Mouse (Mus musculus): ENCODE data around the gene Inka1. TPM values are rescaled to one million over a fixed set of nuclear protein-coding genes. Genes with fewer than 3 reads are reported as not detected.

Inka1 gene
- polyA plus RNA-seq, 1 experiment from 2014 or later, result 40.9 TPM

Other genes starting within 250 kb of the Inka1 start
- gene Rbm5, start 214.9 kb downstream of the Inka1 start, polyA plus RNA-seq (2015; fragmentation: Nextera tagmentation; extraction: Ambion mirVana), result 137 and 146 TPM in 2 replicates
- 48.3 and 48.8 TPM in 2 replicates for gene Rbm6, start 112.6 kb downstream of the Inka1 start, polyA plus RNA-seq (2015; fragmentation: Nextera tagmentation; extraction: Ambion mirVana)
- 11.0 and 13.1 TPM in 2 replicates for gene Mon1a, start 97.7 kb downstream of the Inka1 start, polyA plus RNA-seq (2015; fragmentation: Nextera tagmentation; extraction: Ambion mirVana)
- 2.4 and 2.8 TPM in 2 replicates for gene Mst1r, start 79.0 kb downstream of the Inka1 start, polyA plus RNA-seq (2015; fragmentation: Nextera tagmentation; extraction: Ambion mirVana)
- gene Actl11, start 57.4 kb downstream of the Inka1 start, polyA plus RNA-seq (2015; fragmentation: Nextera tagmentation; extraction: Ambion mirVana), result not detected in 2 replicates
- gene Camkv, start 50.2 kb downstream of the Inka1 start, polyA plus RNA-seq (2015; fragmentation: Nextera tagmentation; extraction: Ambion mirVana), result 0.77 and 2.3 TPM in 2 replicates
- gene Traip, start 35.7 kb downstream of the Inka1 start, polyA plus RNA-seq (2015; fragmentation: Nextera tagmentation; extraction: Ambion mirVana), result 11.8 and 12.7 TPM in 2 replicates
- 24.1 and 24.2 TPM in 2 replicates for gene Uba7, start 10.4 kb downstream of the Inka1 start, polyA plus RNA-seq (2015; fragmentation: Nextera tagmentation; extraction: Ambion mirVana)
- 2.6 and 3.0 TPM in 2 replicates for gene Gm20661, start 2.8 kb downstream of the Inka1 start, polyA plus RNA-seq (2015; fragmentation: Nextera tagmentation; extraction: Ambion mirVana)
- 4.6 TPM in 2 replicates for gene Cdhr4, start 6.6 kb upstream of the Inka1 start, polyA plus RNA-seq (2015; fragmentation: Nextera tagmentation; extraction: Ambion mirVana)
- 0.36 and 0.76 TPM in 2 replicates for gene Gm20662, start 10.5 kb upstream of the Inka1 start, polyA plus RNA-seq (2015; fragmentation: Nextera tagmentation; extraction: Ambion mirVana)
- gene Ip6k1, start 16.6 kb upstream of the Inka1 start, polyA plus RNA-seq (2015; fragmentation: Nextera tagmentation; extraction: Ambion mirVana), result 38.8 and 43.9 TPM in 2 replicates
- gene Gmppb, start 63.4 kb upstream of the Inka1 start, polyA plus RNA-seq (2015; fragmentation: Nextera tagmentation; extraction: Ambion mirVana), result 21.6 and 26.0 TPM in 2 replicates
- 1.9 and 2.4 TPM in 2 replicates for gene Amigo3, start 67.3 kb upstream of the Inka1 start, polyA plus RNA-seq (2015; fragmentation: Nextera tagmentation; extraction: Ambion mirVana)
- 0.44 and 0.53 TPM in 2 replicates for gene Mst1, start 94.6 kb upstream of the Inka1 start, polyA plus RNA-seq (2015; fragmentation: Nextera tagmentation; extraction: Ambion mirVana)
- 31.3 and 34.7 TPM in 2 replicates for gene Rnf123, start 97.5 kb upstream of the Inka1 start, polyA plus RNA-seq (2015; fragmentation: Nextera tagmentation; extraction: Ambion mirVana)
- gene Apeh, start 108.7 kb upstream of the Inka1 start, polyA plus RNA-seq (2015; fragmentation: Nextera tagmentation; extraction: Ambion mirVana), result 54.5 and 57.0 TPM in 2 replicates
- 0.34 and 0.81 TPM in 2 replicates for gene Bsn, start 204.5 kb upstream of the Inka1 start, polyA plus RNA-seq (2015; fragmentation: Nextera tagmentation; extraction: Ambion mirVana)

All from heart, embryonic 16.5 days (tissue).